In the genomic region with DNA sequence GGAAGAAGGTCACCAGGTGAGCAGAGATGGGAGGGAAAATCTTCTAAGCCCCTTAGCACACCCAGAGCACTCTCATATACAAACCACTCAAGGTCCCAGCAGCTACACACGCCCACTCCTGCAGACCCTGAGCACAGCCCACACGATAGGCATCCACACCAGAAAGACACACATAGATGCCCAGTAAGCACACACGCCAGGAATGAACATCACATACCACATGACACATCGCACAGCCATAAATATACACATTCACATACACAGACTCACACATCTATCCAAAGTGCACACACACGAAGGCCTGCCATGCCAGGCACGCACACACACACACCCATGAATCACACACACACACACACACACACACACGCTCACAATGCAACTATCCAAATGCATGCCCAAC, we compare ENCODE assay signal across 19 mouse cellular contexts. TPM values are rescaled to one million over a fixed set of nuclear protein-coding genes. Genes with fewer than 3 reads are reported as not detected.
"Had no signal": no experiment of that assay in that cellular context is flagged by ENCODE, and none has a peak within 500 bp of the region (broad histone marks: within the 10 kb centered on the region; RNA-seq: fewer than 3 reads in every experiment).

No protein-coding gene starts in this region.

- H3K36me3 ChIP-seq: kidney, embryonic 15.5 days; limb, embryonic 13.5 days; midbrain, embryonic 12.5 days had no signal

- H3K27ac ChIP-seq: kidney, embryonic 15.5 days; limb, embryonic 13.5 days; liver, embryonic 14.5 days; midbrain, embryonic 12.5 days had no signal

- DNase-seq: kidney, adult 2 months; kidney, postnatal 14 days; layer of hippocampus, postnatal 36 days; lung, adult 18-20 months; right cerebral cortex, postnatal 4 days; spleen, adult 18-20 months; thymus, postnatal 4 days had no signal

- H3K9me3 ChIP-seq: kidney, embryonic 15.5 days; limb, embryonic 13.5 days; midbrain, embryonic 12.5 days had no signal

- H3K4me3 ChIP-seq: kidney, embryonic 15.5 days; limb, embryonic 13.5 days; midbrain, embryonic 12.5 days had no signal

- H3K9ac ChIP-seq: kidney, embryonic 15.5 days; liver, embryonic 14.5 days; midbrain, embryonic 12.5 days had no signal

- ATAC-seq: intestine, embryonic 16.5 days had no signal

RNA-seq across cellular contexts. Expression of a gene that starts 5.4 kb away (rescaled TPM):
- total RNA-seq: liver, adult 2 months; megakaryocyte-erythroid progenitor cell, adult 5-6 weeks had no signal
- polyA plus RNA-seq: intestine, embryonic 16.5 days; limb, embryonic 13.5 days; liver, adult 2 months; liver, embryonic 14.5 days; lung, embryonic 16.5 days; midbrain, embryonic 12.5 days; midbrain, embryonic 16.5 days; neural tube, embryonic 14.5 days; stomach, embryonic 14.5 days; thymus, postnatal 0 days had no signal

RNA-seq across cellular contexts. Expression of a gene that starts 5.8 kb away (rescaled TPM):
- total RNA-seq: megakaryocyte-erythroid progenitor cell, adult 5-6 weeks had no signal
